Mouse (Mus musculus) left cerebral cortex, postnatal 36 days (tissue): ENCODE data around the gene Aqp2. TPM values are rescaled to one million over a fixed set of nuclear protein-coding genes. Genes with fewer than 3 reads are reported as not detected.
A peak's percentile ranks its signal among the peaks of the same experiment; 100 is the strongest.

Experiments used
- DNase-seq, 2 experiments: peaks; one replicate each; pipeline ENCODE4 v3.0.0; 2021 to 2022; ENCODE audit warnings: low spot score in 2 of 2, mixed read lengths in 1 of 2
- intact Hi-C: fragments of 180-260 bp; cut with DNase I; formaldehyde crosslinking; loops from one replicate; pipeline ENCODE4 v1.15.1; 2025
- total RNA-seq, 2 experiments: library from RNA; stranded (reverse); gene quantifications; 2 replicates each; pipeline ENCODE4 v1.2.3; 2021

Aqp2 gene
- not detected for total RNA-seq

DNA sequence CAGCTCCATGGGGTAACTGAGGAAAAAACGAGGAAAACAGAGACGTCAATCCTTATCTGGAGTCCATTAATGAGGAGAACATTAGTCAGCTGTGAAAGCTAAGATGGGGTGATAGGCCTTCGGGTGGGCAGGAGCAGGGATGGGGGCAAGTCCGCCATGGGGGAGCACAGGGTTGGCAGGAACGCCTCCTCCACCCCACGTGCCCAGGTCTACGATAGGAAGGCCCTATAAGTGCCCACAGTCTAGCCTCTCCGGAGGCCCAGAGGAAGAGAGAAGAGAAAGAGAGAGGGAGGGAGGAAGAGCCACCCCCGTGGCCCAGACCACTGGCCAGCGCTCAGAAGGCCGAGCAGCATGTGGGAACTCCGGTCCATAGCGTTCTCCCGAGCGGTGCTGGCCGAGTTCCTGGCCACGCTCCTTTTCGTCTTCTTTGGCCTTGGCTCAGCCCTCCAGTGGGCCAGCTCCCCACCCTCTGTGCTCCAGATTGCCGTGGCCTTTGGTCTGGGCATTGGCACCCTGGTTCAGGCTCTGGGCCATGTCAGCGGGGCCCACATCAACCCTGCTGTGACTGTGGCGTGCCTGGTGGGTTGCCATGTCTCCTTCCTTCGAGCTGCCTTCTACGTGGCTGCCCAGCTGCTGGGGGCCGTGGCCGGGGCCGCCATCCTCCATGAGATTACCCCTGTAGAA is at the start of gene Aqp2:
Gene Aqp2 (plus strand): TSS at position 254 of the 684 bp plus-strand sequence.
- intact Hi-C loops, result no loop called here

DNA sequence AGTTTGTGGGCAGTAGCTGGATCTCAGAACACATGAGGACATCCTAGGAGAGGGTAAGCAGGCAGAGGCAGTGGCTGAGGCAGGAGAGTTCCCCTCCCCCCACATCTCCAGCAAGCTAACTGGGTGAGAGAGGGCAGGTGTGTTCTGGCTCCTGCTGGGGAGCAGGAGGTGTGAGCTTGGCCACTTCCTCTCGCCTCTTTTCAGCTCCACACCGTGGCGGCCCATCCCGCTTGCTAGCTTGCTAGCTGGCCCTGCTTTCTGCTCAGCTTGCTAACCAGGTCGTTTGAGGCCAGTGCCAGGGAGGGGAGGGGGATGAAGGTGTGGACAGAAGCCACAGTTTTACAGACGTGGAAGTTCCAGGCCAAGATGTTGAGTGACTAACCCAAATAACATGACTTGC is 47.7 kb upstream of the Aqp2 start:
- no peak for DNase-seq
- intact Hi-C loops, result no loop called here

More for the DNA sequence above, at the start of gene Aqp2:
- no peak for DNase-seq

DNA sequence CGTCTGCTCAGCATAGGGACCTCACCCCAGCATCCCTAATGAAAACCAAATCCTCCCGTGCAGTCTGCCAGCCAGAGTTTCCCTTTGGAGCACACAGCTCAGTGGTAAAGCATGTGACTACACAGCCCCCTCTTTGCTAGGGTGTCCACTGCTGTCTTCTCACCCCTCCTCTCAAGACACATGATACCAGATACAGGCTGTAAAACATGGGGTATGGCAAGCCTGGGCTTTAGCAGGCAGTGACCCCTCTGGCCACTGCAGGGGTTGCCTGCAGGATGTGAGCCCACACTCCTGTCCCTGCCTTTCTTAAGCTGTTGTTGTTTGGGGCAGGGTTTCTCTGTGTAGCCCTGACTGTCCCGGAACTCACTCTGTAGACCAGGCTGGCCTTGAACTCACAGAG is 46.8 kb upstream of the Aqp2 start:
- no peak for DNase-seq
- intact Hi-C loops, result no loop called here

DNA sequence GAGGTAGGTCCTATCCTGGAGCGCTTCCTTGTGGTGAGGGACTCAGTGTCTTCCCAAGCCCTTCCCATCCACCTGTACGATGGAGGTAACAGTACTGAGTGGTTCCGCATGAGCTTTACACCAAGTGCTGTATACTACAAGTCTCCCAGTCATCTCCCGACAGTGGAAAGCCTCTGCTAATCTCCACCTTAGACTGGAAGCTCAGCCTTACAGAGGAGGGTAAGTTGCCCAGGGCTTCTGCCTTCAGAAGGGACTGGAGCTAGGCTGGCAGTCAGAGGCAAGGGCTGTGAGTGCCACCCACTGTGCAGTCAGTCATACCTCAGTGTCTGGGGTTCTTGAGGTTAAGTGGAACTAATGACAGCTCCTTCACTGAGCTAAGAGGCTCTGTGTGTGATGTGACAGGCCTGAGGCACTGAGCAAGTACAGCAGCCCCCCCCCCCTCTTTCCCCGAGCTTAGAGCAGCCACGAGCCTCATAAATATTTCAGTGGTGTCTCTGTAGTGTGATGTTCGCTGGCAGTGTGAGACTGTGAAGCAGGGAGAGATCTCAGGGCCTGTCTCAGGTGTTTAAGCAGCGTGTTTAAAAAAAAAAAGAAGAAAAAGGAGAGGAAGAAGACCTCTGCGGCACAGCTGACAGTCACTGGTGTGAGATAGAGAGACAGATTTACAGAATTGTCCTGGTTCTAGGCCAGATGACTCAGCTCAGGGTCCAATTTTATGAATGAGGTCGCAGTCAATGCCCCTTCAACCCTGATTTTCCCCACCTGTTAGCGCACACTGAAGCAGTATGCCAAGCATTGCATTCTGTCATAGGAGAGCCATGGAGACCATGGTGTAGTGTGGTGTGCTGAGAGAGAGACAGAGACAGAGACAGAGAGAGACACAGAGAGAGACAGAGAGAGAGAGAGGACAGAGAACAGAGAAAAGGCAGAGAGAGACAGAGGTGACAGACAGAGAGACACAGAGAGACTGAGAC is 41.7 kb upstream of the Aqp2 start:
- intact Hi-C loops, result no loop called here
- DNase-seq, result no peak

DNA sequence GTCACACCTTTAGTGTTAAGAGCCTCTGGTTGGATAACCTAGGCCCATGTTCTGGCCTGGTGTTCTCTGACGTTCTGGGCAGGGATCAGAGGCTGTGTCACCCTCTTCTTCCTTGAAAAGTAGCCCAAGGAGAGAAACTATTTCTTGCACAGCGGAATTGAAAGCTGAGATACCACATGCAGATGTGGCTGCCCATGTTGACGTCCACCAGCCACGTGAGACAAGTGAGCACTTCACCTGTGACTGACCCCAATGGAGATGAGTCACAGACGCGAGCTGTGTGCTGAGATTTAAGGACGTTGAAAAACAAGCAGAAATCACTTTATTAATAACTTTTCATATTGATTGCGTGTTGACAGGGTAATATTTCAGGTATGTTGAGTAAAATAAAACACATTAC is 39.0 kb upstream of the Aqp2 start:
- intact Hi-C loops, result no loop called here
- no peak for DNase-seq

DNA sequence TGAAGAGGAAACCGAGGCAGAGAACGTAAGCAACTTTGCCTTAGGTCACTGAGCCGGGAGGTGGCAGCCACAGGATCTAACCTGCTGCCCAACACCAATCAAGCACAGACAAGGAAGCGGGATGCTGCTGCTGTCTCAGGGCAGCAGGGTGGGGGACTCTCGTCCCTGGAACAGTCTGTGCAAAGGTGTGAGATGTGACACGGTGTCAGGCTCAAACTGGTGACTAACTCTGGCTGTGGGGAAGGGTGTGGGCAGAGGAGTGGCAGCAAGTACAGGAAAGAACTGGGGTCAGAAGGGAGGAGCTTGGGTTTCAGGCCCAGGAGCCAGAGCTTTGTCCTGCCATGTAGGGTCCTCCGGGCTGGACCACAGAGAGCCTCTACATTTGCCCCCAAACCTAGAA is 34.8 kb upstream of the Aqp2 start:
- DNase-seq, result no peak
- intact Hi-C loops, result no loop called here

DNA sequence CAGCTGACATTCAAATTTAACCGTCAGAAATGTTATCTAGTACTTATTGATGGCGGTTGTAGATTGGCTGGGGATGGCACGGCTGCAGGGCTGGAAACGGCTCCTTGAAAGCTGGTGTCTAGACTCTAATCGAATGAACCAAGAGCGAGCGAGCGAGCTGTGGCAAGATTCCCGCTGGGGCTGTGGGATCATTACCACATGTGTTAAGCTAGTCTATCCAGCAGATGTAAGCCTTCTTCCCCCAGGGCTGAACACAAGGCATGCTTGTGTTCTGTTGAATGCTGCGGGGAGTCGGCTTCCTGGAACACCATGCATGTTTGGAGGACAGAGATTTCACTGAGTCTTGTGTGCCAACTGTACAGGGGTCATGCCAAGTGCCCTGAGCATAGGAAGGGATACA is 32.3 kb upstream of the Aqp2 start:
- intact Hi-C loops, result no loop called here
- DNase-seq, result no peak

DNA sequence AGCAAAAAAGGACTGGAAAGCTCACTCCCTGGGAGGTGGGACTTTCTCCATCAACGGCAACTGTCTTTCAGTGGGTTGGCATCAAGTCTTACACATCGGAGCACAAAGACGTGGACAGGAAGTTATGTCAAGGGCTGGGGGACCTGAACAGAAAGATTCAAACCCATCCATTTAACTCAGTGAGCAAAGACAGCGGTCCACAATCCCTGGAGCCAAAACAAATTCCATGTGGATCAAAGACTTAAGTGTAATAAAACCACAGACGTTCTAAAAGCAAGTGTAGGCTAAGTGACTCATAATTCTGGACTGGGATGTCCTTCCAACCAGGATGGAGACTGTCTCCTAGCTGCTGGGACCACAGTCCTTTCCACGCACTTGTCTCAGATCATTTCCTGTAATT is 31.1 kb upstream of the Aqp2 start:
- intact Hi-C loops, result no loop called here
- DNase-seq, result no peak

DNA sequence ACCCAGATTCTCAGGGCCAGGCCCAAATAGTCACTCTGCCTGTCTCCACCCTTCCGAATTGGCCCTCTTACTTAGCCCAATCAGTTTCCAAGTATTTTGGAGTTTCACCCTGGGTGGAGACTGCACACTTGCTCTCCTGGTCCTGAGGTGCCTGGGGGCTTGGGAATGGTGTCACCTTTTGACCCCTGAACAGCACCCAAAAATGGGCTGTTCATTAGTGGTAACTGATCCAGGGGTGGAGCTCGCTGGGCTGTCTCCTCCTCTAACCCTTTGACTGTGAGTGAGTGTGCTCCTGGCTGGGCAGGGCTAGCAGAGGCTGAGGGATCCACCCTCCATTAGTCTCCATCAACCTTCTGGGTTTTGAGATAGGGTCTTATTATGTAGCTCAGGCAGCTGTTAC is 29.0 kb upstream of the Aqp2 start:
- intact Hi-C loops, result no loop called here
- DNase-seq, result no peak

DNA sequence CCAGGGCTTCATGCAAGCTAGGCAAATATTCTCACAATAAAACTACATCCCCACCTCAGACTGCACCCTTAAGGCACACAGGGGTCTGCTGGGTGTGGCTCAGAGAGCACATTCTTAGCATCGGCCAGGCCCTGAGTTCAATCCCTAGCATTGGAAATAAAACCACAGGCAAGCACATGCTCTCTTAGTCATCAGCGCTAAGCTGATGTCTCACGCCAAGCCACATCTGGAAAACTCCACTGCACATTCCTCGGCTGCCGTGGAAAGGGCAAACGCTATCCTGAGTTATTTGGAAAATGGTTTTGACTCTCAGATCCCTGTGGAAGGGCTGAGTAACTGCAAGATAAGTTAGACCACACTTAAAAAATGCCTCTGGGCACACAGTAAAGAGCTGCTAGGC is 25.1 kb upstream of the Aqp2 start:
- intact Hi-C loops, result no loop called here
- no peak for DNase-seq

DNA sequence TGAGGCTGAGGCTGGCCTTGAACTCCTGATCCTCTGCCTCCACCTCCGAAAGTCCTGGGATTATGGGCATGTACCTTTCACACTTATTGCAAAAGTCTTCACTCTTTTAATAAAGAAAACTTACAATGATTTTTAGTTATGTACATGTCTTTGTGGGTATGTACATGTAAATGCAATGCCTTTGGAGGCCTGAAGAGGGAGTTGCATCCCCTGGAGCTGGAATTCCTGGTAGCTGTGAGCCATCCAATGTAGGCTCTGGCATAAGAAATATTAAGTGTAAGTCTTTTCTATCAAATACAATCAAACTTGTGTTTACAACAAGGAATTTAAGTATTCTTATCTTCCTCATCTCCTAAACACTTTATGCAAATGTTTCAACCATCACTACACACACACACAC is 19.9 kb upstream of the Aqp2 start:
- intact Hi-C loops, result no loop called here
- no peak for DNase-seq

DNA sequence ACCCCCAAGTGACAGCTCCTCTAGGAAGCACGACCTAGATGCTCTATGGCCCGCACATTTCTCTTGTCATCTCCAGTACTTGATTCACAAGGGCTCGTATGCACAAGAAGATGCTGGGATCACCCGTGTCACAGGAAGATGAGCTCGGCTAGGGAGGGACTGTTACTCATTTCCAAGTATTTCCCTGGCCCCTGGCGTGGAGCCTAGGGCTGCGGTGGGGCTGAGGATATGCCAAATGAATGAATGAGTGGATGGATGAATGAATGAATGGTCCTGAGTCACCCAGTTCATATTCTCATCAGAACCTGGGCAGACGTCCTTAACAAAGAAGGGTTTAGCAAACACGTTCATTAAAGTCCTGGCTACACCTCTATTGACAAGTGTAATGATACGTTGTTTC is 18.6 kb upstream of the Aqp2 start:
- no peak for DNase-seq
- intact Hi-C loops, result no loop called here

DNA sequence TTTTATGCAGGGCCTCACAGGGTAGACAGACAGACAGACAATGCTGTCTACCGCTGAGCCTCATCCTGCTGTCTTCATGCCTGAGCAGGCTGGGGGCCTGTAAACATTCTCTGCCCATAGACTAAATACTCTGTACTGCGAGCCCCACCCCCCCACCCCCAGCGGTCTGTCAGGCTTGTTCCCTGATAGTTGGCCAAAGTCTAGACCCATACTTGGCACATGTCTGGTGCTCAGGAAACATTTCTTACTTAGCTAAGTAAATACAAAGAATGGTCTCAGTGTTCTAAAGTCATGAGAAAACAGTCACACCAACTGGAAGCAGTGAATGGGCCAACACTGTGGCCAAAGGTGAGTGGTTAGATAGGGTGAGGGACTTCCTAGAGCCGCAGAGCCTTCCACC is 11.5 kb upstream of the Aqp2 start:
- DNase-seq, result no peak
- intact Hi-C loops, result no loop called here

DNA sequence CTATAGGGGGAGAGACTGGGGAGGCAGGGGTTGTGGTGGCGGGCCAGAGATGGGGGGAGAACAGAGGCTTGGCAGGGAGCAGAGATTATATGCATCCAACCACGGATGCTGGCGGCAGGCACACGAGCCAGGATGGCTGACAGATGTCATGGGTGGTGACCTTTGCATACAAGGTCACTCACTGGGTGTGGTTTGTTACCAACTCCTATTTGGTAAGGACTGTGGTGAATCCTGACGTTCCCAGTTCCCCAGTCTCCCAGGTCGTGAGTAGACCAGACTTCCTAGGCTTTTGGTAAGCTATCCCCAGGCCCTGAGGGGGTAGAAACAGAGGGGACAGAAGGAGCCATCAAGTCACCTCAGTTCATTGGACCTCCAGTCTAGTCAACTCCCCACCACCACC is 10.2 kb upstream of the Aqp2 start:
- DNase-seq, result no peak
- intact Hi-C loops, result no loop called here

DNA sequence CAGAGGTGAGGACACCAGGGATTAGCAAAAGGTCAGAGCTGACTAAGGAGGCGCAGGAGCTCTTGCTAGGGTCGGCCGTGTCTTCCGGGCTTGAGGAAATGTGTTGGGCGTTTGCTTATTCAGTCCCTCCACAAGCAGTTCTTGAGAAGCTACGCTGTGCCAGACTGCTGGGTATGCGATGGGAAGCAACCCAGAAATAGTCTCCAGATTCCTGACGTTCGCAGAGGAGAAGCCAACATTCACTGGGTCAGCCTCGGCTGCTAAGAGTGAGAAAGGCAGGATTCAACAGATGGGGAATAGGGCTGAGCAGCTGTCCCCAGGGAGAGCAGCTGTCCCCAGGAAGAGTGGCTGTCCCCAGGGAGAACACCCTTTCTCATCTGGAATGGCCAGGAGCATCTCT is 9.7 kb upstream of the Aqp2 start:
- peak in 1 of 2 experiments; percentile 26 for DNase-seq

DNA sequence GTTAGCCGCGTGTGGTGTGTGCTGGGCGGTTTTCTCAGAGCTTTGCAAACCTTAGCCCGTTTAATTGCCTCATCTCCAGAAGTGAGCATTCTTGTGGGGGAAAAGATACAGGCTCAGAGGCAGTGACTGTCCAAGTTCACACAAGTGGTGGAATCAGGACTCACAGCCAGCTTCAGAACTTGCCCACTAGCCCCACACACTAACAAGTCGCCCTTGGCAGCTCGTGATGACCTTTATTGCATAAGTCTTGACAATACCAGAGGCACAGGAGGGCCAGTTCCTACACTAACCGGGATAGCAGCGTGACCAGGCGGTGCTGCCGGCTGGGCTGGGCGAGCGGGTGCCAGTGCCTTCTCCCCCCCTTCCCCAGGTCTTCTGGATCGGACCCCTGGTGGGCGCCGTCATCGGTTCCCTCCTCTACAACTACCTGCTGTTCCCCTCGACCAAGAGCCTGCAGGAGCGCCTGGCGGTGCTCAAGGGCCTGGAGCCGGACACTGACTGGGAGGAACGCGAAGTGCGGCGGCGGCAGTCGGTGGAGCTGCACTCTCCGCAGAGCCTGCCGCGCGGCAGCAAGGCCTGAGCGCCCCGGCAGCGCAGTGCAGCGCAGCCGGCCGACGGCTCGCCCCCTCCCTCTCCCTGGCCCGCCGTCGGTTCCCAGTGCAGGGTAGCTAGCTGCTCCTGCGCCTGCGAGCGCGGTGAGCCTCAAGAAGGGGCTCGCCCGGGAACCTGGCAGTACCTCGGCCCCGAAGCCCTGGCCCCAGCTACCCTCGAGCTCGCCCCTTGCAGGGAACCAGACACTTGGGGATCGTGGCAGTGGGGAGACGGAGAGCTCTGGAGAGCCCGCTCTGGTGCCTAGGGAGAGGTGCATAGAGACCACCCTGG is 4.8 kb downstream of the Aqp2 start:
- intact Hi-C loops, result no loop called here
- no peak for DNase-seq

More for the DNA sequence above, 9.7 kb upstream of the Aqp2 start:
- intact Hi-C loops, result no loop called here

DNA sequence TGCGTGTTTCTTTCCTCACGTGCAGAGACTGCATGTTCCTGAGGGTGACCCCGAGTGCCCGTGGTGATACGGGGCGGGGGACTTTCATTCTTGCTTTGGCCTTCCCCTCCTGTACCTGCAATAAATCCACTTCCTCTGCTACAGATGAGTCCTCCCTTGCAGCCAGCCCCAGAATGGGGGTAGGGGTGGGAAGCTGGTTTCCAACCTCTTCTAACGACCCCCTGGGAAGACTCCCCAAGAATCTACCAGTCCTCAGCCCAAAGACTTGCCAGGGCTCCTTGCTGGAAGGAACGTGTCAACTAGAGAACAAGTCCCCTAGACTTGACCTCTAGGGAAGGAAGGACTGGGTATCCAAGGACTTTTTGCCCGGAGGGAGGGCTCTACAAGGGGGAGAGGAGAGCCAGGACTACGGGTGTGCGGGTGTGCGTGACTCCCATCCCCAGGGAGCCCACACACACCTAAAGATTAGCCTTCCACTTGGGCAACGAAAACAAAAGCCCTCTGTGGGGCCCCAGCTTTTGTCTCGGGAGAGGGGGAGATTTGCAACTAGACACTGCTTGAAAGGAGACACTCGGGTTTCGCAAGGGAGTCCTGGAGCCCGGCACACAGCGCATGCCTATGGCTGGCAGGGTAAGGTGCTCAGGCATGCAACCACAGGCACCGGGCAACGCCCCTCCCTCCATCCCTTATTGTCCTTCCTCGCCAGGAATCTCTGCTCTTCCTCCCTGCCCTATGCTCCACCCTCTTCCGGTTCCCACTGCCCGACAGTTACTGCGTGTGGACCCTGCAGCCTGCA is 5.8 kb downstream of the Aqp2 start:
- no peak for DNase-seq
- intact Hi-C loops, result no loop called here

DNA sequence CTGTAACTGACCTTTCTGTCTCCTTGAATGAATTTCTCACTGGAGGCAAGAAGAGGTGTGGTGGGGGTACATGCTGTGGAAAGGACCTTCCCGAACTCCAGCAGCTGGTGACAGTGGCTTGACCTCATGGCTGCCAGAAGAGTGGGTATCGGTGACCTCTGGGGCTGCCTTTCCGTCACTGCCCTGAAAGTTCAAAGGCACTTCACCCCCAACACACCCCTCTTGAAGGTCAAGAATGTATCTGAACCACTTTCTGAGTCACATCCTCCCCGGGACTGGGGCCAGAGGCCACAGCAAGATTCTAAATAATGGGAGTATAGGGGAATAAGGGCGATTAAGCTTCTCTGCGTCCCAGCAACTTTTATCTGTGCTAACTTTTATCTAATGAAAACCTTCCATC is 6.9 kb downstream of the Aqp2 start:
- intact Hi-C loops, result no loop called here
- no peak for DNase-seq

DNA sequence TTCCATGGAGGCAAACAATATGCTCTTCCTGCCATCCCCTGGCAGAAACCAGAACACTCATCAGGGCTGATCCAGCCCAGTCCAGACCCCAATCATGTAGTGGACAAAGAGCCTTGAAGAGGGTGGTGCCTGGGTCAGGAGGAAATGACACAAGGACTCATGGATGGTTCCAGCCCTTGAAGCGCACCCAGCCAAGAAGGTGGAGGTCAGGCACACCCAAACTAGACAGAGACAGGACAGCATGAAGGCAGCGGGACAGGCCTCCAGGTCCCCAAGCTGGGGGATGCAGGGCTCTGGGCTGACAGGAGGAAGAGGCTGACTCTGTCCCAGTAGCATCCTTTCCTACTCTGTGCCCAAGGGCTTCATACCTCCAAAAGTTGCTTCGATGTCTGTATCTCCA is 7.7 kb downstream of the Aqp2 start:
- intact Hi-C loops, result no loop called here
- DNase-seq, result no peak
